Comparison of ENCODE assay signal across 8 mouse cellular contexts in the genomic region with DNA sequence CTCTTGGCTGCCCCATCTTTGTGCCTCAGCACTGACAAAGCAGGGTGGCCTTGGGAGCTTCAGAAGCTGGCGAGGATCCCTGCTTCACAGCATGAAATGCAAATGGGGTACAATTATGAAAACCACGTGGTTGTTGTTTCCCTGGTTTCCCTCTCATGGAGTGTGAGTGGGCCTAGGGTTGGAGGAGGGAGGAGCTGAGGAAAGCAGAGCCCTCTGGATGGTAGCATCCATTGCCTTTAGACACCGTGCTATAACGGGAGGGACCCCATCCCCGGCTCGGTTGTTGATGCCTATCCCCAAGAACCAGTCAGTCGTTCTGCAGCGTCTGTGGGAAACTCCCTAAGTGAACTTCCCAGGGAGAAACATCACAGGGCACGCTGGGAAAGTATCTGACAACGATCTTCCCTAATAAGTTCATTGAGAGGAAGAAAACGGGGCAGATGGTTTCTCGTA. TPM values are rescaled to one million over a fixed set of nuclear protein-coding genes. Genes with fewer than 3 reads are reported as not detected.
DNase-seq lines count a peak whose midpoint lies in the region; ATAC-seq and TF ChIP-seq lines count a peak whose summit lies in the region.

No protein-coding gene starts in this region.

- DNase-seq in gastrocnemius, adult 2 months = peak; percentile 33
- no peak for DNase-seq in gastrocnemius, postnatal 25 days
- DNase-seq in testis, postnatal 10 days (ENCODE audit: low spot score) = no peak
- peak; percentile 77 to 81 for DNase-seq in layer of hippocampus, postnatal 36 days
- no peak for DNase-seq in embryo, embryonic 11 days
- no peak for DNase-seq in thymus, postnatal 14 days

- no peak overlapping the region for H3K9ac ChIP-seq in intestine, embryonic 15.5 days

- 67% methylated on average over 12 of the region's 12 CpGs for WGBS in intestine, embryonic 15.5 days

- intact Hi-C loops in gastrocnemius, adult 2 months (cut with DNase I) = no loop called here

- H3K27me3 ChIP-seq in testis, adult 2 months (ENCODE audit: control insufficient read depth, insufficient read depth, low read length) = peaks cover 3% of the 10 kb centered on the region
- no peaks in the 10 kb centered on the region for H3K27me3 ChIP-seq in intestine, embryonic 15.5 days (replicated peaks)

- no peak overlapping the region for H3K4me2 ChIP-seq in intestine, embryonic 15.5 days (replicated peaks)

- no peak for ATAC-seq in intestine, embryonic 15.5 days

- no peak for TF ChIP-seq POLR2A in testis, adult 2 months (IDR thresholded peaks at IDR 0.05; ENCODE audit: control insufficient read depth, low read depth, low read length)

- H3K4me3 ChIP-seq in gastrocnemius, adult 2 months = peak overlapping the region; percentile 91
- H3K4me3 ChIP-seq in testis, adult 2 months (ENCODE audit: control insufficient read depth, low read depth, low read length) = peak overlapping the region; percentile 35
- H3K4me3 ChIP-seq in intestine, embryonic 15.5 days (replicated peaks) = no peak overlapping the region

- no peak for TF ChIP-seq CTCF in gastrocnemius, adult 2 months (IDR thresholded peaks at IDR 0.05)
- TF ChIP-seq CTCF in testis, adult 2 months (IDR thresholded peaks at IDR 0.05; ENCODE audit: control insufficient read depth, insufficient read depth, insufficient replicate concordance, low read depth, low read length) = no peak

- peak overlapping the region; percentile 100 for H3K27ac ChIP-seq in gastrocnemius, adult 2 months
- peak overlapping the region; percentile 64 for H3K27ac ChIP-seq in testis, adult 2 months (ENCODE audit: control insufficient read depth, insufficient read depth, low read depth, low read length)
- no peak overlapping the region for H3K27ac ChIP-seq in intestine, embryonic 15.5 days

- no peaks in the 10 kb centered on the region for H3K9me3 ChIP-seq in intestine, embryonic 15.5 days

- peaks cover 25% of the 10 kb centered on the region for H3K4me1 ChIP-seq in testis, adult 2 months (ENCODE audit: control insufficient read depth, insufficient read depth, low read length)
- peaks cover 13% of the 10 kb centered on the region for H3K4me1 ChIP-seq in intestine, embryonic 15.5 days (replicated peaks)

- no peaks in the 10 kb centered on the region for H3K36me3 ChIP-seq in testis, adult 2 months (ENCODE audit: control insufficient read depth, insufficient read depth, low read length)
- H3K36me3 ChIP-seq in intestine, embryonic 15.5 days = no peaks in the 10 kb centered on the region

RNA-seq across cellular contexts. Expression of gene Klf9, which starts 5.4 kb away (rescaled TPM):
- 100 to 1,000 TPM; 144 to 162 TPM for total RNA-seq in gastrocnemius, adult 2 months (2021)
- total RNA-seq in gastrocnemius, postnatal 25 days (2021) = 100 to 1,000 TPM in 1 of 2 experiments, 10 to 100 TPM in 1; 98.1 to 101 TPM
- 19.7 and 21.4 TPM in 2 replicates for polyA plus RNA-seq in testis, adult 2 months (2012; rRNA removed)
- total RNA-seq in layer of hippocampus, postnatal 36 days (2021) = 100 to 1,000 TPM; 160 to 182 TPM
- polyA plus RNA-seq in intestine, embryonic 15.5 days (2015; fragmentation: Nextera tagmentation; extraction: Ambion mirVana) = 3.9 and 4.6 TPM in 2 replicates

Comparison
In these comparisons a context has a peak if more than half of its experiments do, and no peak if none do; other contexts are left out.
1. DNase-seq: peak in gastrocnemius, adult 2 months (single experiment) and layer of hippocampus, postnatal 36 days (2 of 2); none in gastrocnemius, postnatal 25 days (single experiment), testis, postnatal 10 days (single experiment), embryo, embryonic 11 days (single experiment) and thymus, postnatal 14 days (single experiment).